Mouse (Mus musculus): ENCODE data around the gene Mars. TPM values are rescaled to one million over a fixed set of nuclear protein-coding genes. Genes with fewer than 3 reads are reported as not detected.

The Mars gene
- polyA plus RNA-seq, 1 experiment from 2014 or later = 173 TPM

DNA sequence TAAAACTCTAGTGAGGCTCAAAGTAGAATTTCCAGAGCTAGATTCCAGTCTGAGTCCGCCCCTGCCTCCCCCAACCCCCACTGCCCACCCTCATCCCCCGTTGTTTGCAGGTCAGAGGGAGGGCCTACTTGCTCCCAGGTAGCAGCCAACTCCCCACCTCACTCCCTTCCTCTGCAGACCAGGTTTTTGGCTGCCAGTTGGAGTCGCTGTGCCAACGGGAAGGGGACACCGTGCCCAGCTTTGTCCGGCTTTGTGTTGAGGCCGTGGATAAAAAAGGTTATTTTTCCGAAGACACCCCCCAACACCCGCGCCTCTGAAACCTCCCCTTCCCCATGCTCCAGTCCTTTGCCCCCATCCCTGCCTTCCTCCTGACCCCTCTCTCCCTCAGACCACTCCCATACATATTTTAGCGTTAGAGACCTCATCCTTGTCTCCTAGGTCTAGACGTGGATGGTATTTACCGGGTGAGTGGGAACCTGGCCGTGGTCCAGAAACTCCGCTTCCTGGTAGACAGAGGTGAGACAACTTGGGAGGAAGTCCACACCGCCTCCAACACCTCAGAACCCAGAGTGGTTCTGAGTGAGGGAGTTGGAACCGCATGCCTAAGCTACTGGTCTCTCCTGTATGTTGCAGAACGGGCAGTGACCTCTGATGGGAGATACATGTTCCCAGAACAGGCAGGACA, 16.0 kb upstream of the Mars start:
- DNase-seq (ENCODE audit: low spot score) (peak; percentile 21), ATAC-seq (ENCODE audit: low FRiP score) (no peak)
- 53% methylated on average over 18 of the region's 18 CpGs for WGBS
- H3K36me3 ChIP-seq (ENCODE audit: control insufficient read depth, insufficient read depth, low read length) = no peaks in the 10 kb centered on the region
- no peak overlapping the region for H3K4me2 ChIP-seq (replicated peaks; ENCODE audit: low read depth, low read length)
- peaks cover 54% of the 10 kb centered on the region for H3K27me3 ChIP-seq (ENCODE audit: control insufficient read depth, insufficient read depth, low read length)
- no peak overlapping the region for H3K27ac ChIP-seq (ENCODE audit: low read depth, low read length)
- no peaks in the 10 kb centered on the region for H3K9me3 ChIP-seq (ENCODE audit: control insufficient read depth, low read length)
- H3K4me3 ChIP-seq (ENCODE audit: low read depth, low read length) = no peak overlapping the region
- H3K9ac ChIP-seq (ENCODE audit: low read depth, low read length) = no peak overlapping the region
- H3K4me1 ChIP-seq (replicated peaks; ENCODE audit: control insufficient read depth, insufficient read depth, low read length) = peaks cover 9% of the 10 kb centered on the region

DNA sequence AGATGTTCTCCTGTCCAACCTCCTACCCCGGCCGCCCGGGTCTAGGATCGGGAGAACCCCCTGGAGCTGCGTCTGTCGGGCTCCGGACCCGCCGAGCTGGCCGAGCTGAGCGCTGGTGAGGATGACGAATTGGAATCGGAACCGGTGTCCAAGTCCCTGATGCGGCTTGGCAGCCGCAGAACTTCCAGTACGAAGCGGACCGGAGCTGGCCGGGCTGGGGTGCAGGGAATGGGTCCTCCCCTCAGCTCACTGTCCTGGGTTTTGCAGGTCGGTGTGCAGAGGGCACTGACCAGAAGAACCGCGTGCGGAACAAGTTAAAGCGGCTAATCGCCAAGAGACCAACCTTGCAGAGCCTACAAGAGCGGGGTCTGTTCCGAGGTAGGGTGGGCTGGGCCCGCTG, 15.2 kb upstream of the Mars start:
- Histone ChIP-seq H3K27ac (ENCODE audit: low read depth, low read length) (no peak overlapping the region), H3K9ac (ENCODE audit: low read depth, low read length) (0 out of 2 replicates have a peak overlapping the region, but pooled peaks have one; percentile 31), H3K36me3 (ENCODE audit: control insufficient read depth, insufficient read depth, low read length) (no peaks in the 10 kb centered on the region), H3K4me2 (replicated peaks; ENCODE audit: low read depth, low read length) (peak overlapping the region; percentile 52), H3K4me1 (replicated peaks; ENCODE audit: control insufficient read depth, insufficient read depth, low read length) (peaks cover 9% of the 10 kb centered on the region), H3K27me3 (ENCODE audit: control insufficient read depth, insufficient read depth, low read length) (peaks cover 54% of the 10 kb centered on the region), H3K9me3 (ENCODE audit: control insufficient read depth, low read length) (no peaks in the 10 kb centered on the region), H3K4me3 (ENCODE audit: low read depth, low read length) (peak overlapping the region; percentile 33)
- DNase-seq (ENCODE audit: low spot score) (no peak), ATAC-seq (ENCODE audit: low FRiP score) (no peak)
- WGBS = 6% methylated on average over 29 of the region's 29 CpGs

DNA sequence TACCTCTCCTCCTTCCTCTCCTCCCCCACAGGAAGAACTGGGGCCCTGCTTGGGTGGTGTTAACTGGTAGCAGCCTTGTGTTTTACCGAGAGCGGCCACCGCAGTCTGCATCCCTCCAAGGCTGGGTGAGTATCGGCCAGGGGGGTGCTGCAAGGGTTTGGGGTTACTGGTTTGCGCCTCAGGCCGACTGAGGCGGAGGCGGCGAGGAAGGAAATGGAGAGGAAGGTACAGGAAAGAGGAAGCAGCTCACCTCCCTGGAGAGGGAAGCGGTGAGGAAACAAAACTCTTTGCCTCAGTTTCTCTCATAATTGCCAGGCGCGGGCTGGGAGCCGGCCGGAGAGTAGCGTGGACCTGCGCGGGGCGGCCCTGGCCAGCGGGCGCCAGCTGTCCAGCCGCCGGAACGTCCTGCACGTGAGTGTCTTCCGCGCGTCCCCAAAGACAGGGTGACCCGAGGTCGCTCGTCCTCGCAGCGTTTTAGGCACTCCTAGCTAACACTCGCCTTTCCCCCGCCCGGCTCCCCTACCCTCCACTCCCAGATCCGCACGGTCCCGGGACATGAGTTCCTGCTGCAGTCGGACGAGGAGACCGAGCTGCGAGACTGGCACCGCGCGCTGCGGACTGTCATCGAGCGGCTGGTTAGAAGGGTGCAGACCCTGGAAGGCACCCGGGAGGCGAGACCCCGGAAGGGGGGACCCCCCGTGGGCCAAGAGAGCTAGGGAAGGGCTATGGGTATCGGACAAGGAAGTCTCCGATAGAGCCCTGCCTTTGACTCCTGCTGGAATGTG, 14.6 kb upstream of the Mars start:
- ATAC-seq (ENCODE audit: low FRiP score) (peak; percentile 37; the same call in 1 of the 2 replicates), DNase-seq (ENCODE audit: low spot score) (peak; percentile 66)
- H3K4me2 ChIP-seq (replicated peaks; ENCODE audit: low read depth, low read length) = peak overlapping the region; percentile 52
- no peak overlapping the region for H3K27ac ChIP-seq (ENCODE audit: low read depth, low read length)
- WGBS = 1% methylated on average over 54 of the region's 54 CpGs
- H3K27me3 ChIP-seq (ENCODE audit: control insufficient read depth, insufficient read depth, low read length) = peaks cover 54% of the 10 kb centered on the region
- H3K4me1 ChIP-seq (replicated peaks; ENCODE audit: control insufficient read depth, insufficient read depth, low read length) = peaks cover 9% of the 10 kb centered on the region
- H3K4me3 ChIP-seq (ENCODE audit: low read depth, low read length) = peak overlapping the region; percentile 33
- H3K9ac ChIP-seq (ENCODE audit: low read depth, low read length) = peak overlapping the region; percentile 31; the same call in 1 of the 2 replicates
- no peaks in the 10 kb centered on the region for H3K36me3 ChIP-seq (ENCODE audit: control insufficient read depth, insufficient read depth, low read length)
- H3K9me3 ChIP-seq (ENCODE audit: control insufficient read depth, low read length) = no peaks in the 10 kb centered on the region

DNA sequence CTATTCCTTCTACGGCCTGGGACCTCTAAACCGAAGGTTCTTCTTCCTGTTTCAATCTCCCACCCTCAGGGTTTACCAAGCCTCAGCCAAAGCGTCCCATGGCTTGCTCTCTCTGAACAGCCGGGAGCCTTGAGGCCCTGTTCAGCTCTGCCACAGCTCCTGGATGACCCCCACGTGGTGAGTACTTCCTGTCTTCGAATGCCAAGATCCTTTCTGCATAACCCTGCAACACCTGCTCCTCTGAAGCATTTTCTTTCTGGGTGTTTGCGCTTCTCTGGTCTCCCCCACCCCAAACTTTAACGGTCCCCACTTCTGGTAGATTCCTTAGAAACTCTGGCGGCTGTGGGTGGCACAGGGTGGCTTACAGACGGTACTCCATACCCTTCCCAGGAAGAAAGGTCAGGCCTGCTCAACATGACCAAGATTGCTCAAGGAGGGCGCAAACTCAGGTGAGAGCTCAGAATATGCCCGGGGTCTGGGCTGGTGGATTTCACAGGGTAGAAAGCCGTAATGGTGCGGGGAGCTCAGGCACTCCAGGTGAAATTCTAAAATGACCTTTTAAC, 13.9 kb upstream of the Mars start:
- Histone ChIP-seq H3K4me2 (replicated peaks; ENCODE audit: low read depth, low read length) (no peak overlapping the region), H3K4me3 (ENCODE audit: low read depth, low read length) (peak overlapping the region; percentile 33)

DNA sequence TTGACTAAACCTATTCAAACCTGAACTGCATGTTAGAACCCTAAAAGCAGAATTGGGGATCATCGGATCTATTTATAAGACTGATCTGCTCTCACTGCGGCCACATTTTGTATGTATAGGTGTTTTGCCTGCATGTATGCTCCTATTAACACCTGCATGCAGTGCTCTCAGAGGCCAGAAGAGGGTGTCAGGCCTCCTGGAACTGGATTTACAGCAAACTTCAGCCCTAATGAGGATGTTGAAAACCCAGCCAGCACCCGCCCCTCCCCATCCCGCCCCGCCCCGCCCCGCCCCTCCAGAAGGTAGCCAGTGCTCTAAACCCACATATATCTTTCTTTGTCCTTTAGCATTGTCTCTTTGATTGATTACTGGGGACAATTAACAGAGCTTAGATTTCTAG, 12.9 kb upstream of the Mars start:
- Histone ChIP-seq H3K27me3 (ENCODE audit: control insufficient read depth, insufficient read depth, low read length) (peaks cover 53% of the 10 kb centered on the region), H3K4me2 (replicated peaks; ENCODE audit: low read depth, low read length) (no peak overlapping the region), H3K36me3 (ENCODE audit: control insufficient read depth, insufficient read depth, low read length) (no peaks in the 10 kb centered on the region), H3K4me1 (replicated peaks; ENCODE audit: control insufficient read depth, insufficient read depth, low read length) (peaks cover 9% of the 10 kb centered on the region), H3K27ac (ENCODE audit: low read depth, low read length) (no peak overlapping the region), H3K9me3 (ENCODE audit: control insufficient read depth, low read length) (no peaks in the 10 kb centered on the region), H3K4me3 (ENCODE audit: low read depth, low read length) (no peak overlapping the region), H3K9ac (ENCODE audit: low read depth, low read length) (no peak overlapping the region)
- 10% methylated on average over 7 of the region's 7 CpGs for WGBS
- ATAC-seq (ENCODE audit: low FRiP score) = no peak
- peak; percentile 60 for DNase-seq (ENCODE audit: low spot score)

More for the DNA sequence above, 13.9 kb upstream of the Mars start:
- no peak overlapping the region for H3K9ac ChIP-seq (ENCODE audit: low read depth, low read length)
- no peaks in the 10 kb centered on the region for H3K9me3 ChIP-seq (ENCODE audit: control insufficient read depth, low read length)
- H3K27ac ChIP-seq (ENCODE audit: low read depth, low read length) = no peak overlapping the region
- H3K4me1 ChIP-seq (replicated peaks; ENCODE audit: control insufficient read depth, insufficient read depth, low read length) = peaks cover 9% of the 10 kb centered on the region
- WGBS = 28% methylated on average over 14 of the region's 14 CpGs
- H3K27me3 ChIP-seq (ENCODE audit: control insufficient read depth, insufficient read depth, low read length) = peaks cover 54% of the 10 kb centered on the region
- peak; percentile 19 for DNase-seq (ENCODE audit: low spot score)
- ATAC-seq (ENCODE audit: low FRiP score) = no peak
- no peaks in the 10 kb centered on the region for H3K36me3 ChIP-seq (ENCODE audit: control insufficient read depth, insufficient read depth, low read length)

DNA sequence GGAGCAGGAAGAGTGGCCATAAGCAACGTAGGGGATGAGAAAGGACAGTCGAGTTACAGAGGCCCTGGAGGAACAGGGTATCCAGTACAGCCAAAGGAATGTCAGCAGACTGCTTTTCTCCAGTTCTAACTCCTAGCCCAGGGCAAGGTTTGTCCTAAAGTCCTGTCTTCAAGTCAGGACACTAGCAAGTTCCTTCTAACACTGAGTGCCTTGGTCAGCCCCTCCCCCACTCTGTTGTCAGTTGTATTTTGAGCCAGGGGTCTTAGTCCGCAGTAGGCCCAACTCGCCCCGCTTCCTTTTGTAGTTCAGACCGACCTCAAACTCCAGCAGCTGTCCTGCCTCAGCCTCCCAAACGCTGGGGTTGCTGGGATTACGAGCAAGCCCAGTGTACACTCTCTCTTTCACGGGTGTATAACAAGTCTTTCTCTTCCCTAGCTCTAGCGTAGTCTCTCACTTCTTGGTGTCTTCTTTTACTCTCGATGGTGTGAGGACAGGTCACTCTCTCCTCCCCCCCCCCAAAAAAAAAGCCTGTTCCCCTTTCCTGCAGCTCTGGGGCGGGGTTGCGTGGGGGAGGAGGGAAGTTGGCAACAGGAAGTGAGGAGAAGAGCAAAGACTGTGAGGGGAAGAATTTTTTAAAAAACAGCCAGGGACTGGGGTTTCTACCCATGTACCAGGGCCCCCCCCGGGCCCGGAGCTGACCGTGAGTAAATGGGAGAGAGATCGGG, 11.7 kb upstream of the Mars start:
- no peak overlapping the region for H3K4me3 ChIP-seq (ENCODE audit: low read depth, low read length)
- H3K36me3 ChIP-seq (ENCODE audit: control insufficient read depth, insufficient read depth, low read length) = no peaks in the 10 kb centered on the region
- no peak overlapping the region for H3K9ac ChIP-seq (ENCODE audit: low read depth, low read length)
- H3K27me3 ChIP-seq (ENCODE audit: control insufficient read depth, insufficient read depth, low read length) = peaks cover 45% of the 10 kb centered on the region
- no peak for DNase-seq (ENCODE audit: low spot score)
- H3K27ac ChIP-seq (ENCODE audit: low read depth, low read length) = no peak overlapping the region
- H3K4me1 ChIP-seq (replicated peaks; ENCODE audit: control insufficient read depth, insufficient read depth, low read length) = peaks cover 9% of the 10 kb centered on the region
- H3K9me3 ChIP-seq (ENCODE audit: control insufficient read depth, low read length) = no peaks in the 10 kb centered on the region
- no peak for ATAC-seq (ENCODE audit: low FRiP score)
- 76% methylated on average over 17 of the region's 17 CpGs for WGBS
- no peak overlapping the region for H3K4me2 ChIP-seq (replicated peaks; ENCODE audit: low read depth, low read length)

DNA sequence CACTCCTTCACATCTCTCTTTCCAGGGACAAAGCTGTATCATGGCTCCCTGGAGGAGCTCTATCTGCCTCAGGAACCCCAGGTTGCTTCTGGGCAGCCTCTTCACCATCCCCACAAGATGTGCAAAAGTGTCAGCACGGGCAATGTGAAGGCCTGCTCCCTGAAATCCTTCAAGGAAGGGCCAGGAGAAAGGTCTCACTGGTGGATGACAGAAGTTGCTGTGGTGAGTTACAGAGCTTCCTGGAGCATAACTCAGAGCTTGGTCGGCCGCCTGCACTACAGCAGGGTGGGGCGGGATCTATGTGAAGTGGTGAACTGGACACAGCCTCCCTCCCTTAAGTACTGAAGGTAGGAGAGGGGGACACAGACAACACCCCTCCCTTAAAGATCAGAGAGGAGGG, 11.1 kb upstream of the Mars start:
- Histone ChIP-seq H3K4me3 (ENCODE audit: low read depth, low read length) (no peak overlapping the region), H3K9ac (ENCODE audit: low read depth, low read length) (no peak overlapping the region), H3K36me3 (ENCODE audit: control insufficient read depth, insufficient read depth, low read length) (no peaks in the 10 kb centered on the region), H3K4me2 (replicated peaks; ENCODE audit: low read depth, low read length) (no peak overlapping the region), H3K27ac (ENCODE audit: low read depth, low read length) (no peak overlapping the region), H3K4me1 (replicated peaks; ENCODE audit: control insufficient read depth, insufficient read depth, low read length) (peaks cover 9% of the 10 kb centered on the region), H3K9me3 (ENCODE audit: control insufficient read depth, low read length) (no peaks in the 10 kb centered on the region), H3K27me3 (ENCODE audit: control insufficient read depth, insufficient read depth, low read length) (peaks cover 39% of the 10 kb centered on the region)
- 78% methylated on average over 4 of the region's 4 CpGs for WGBS
- DNase-seq (ENCODE audit: low spot score) (no peak), ATAC-seq (ENCODE audit: low FRiP score) (no peak)

DNA sequence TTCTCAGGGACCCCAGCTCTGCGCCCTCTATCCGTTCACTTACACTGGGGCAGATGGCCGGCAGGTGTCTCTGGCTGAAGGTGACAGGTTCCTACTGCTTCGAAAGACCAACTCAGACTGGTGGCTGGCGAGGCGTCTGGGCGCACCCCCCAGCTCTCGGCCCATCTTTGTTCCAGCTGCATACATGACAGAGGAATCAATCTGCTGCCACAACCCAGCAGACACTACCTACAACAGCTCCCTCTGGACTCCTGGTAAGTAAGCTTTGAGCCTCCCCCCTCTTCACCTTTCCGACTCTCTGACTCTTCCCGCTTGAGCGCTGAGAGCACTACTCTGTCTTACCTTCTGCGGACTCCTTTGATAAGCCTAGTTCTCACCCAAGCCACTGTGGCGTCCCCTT, 10.6 kb upstream of the Mars start:
- Histone ChIP-seq H3K4me1 (replicated peaks; ENCODE audit: control insufficient read depth, insufficient read depth, low read length) (peaks cover 9% of the 10 kb centered on the region), H3K4me2 (replicated peaks; ENCODE audit: low read depth, low read length) (no peak overlapping the region), H3K4me3 (ENCODE audit: low read depth, low read length) (no peak overlapping the region), H3K27me3 (ENCODE audit: control insufficient read depth, insufficient read depth, low read length) (peaks cover 34% of the 10 kb centered on the region), H3K27ac (ENCODE audit: low read depth, low read length) (no peak overlapping the region), H3K36me3 (ENCODE audit: control insufficient read depth, insufficient read depth, low read length) (no peaks in the 10 kb centered on the region), H3K9me3 (ENCODE audit: control insufficient read depth, low read length) (no peaks in the 10 kb centered on the region), H3K9ac (ENCODE audit: low read depth, low read length) (no peak overlapping the region)
- WGBS = 67% methylated on average over 13 of the region's 13 CpGs
- no peak for DNase-seq (ENCODE audit: low spot score)
- no peak for ATAC-seq (ENCODE audit: low FRiP score)
